Mouse (Mus musculus) hindbrain, postnatal 0 days (tissue): ENCODE data around the gene 1700066M21Rik. TPM values are rescaled to one million over a fixed set of nuclear protein-coding genes. Genes with fewer than 3 reads are reported as not detected.

Source experiments
- ATAC-seq: fragments of 200-750 bp; cut with Nextera tagmentation; 2 replicates; pipeline ENCODE4 v1.8.0; 2017; ENCODE audit warnings: mild to moderate bottlenecking, moderate TSS enrichment, moderate library complexity
- DNase-seq: peaks from one replicate; pipeline ENCODE4 v3.0.0-alpha.2; 2015; ENCODE audit warnings: low spot score
- H3K27ac ChIP-seq: fragments of 300-500 bp; sonication (generic); 2 replicates; pipeline ENCODE4 v1.5.1; 2014; ENCODE audit warnings: mild to moderate bottlenecking
- H3K27me3 ChIP-seq: fragments of 300-500 bp; sonication (generic); 2 replicates; pipeline ENCODE4 v1.6.1; 2014; ENCODE audit warnings: low read length, mixed read lengths; ENCODE audit not compliant: insufficient read depth
- H3K36me3 ChIP-seq: fragments of 300-500 bp; sonication (generic); 2 replicates; pipeline ENCODE4 v1.6.1; 2014; ENCODE audit warnings: low read length, mixed read lengths; ENCODE audit not compliant: insufficient read depth
- H3K4me1 ChIP-seq: fragments of 300-500 bp; sonication (generic); 2 replicates; pipeline ENCODE4 v1.6.1; 2014; ENCODE audit warnings: antibody characterized with exemption, low read length, mixed read lengths; ENCODE audit not compliant: insufficient read depth
- H3K4me2 ChIP-seq: fragments of 300-500 bp; sonication (generic); 2 replicates; pipeline ENCODE4 v1.6.1; 2014; ENCODE audit warnings: low read depth, mild to moderate bottlenecking, low read length, moderate library complexity, mixed read lengths
- H3K4me3 ChIP-seq: fragments of 300-500 bp; sonication (generic); 2 replicates; pipeline ENCODE4 v1.5.1; 2014; ENCODE audit warnings: low read length
- H3K9ac ChIP-seq: fragments of 300-500 bp; sonication (generic); replicated peaks from 2 replicates; pipeline ENCODE4 v1.6.1; 2014; ENCODE audit warnings: mild to moderate bottlenecking, low read length, moderate library complexity, mixed read lengths
- H3K9me3 ChIP-seq: fragments of 300-500 bp; sonication (generic); 2 replicates; pipeline ENCODE4 v1.6.1; 2016; ENCODE audit warnings: low read length, mixed read lengths
- CTCF ChIP-seq: IDR thresholded peaks from 2 replicates; pipeline ENCODE4 v1.5.1; 2016; ENCODE audit warnings: antibody characterized with exemption, control low read depth, low read depth
- WGBS: fragments of 180-500 bp; shearing (Covaris S2); extraction: QIAGEN DNeasy Blood & Tissue Kit; methylation state at CpG from one replicate; pipeline ENCODE4 v1.1.7; 2014; 5-methylcytosine and 5-hydroxymethylcytosine counted together
- polyA plus RNA-seq: library from polyadenylated mRNA; unstranded; fragments of >200 nt; fragmentation: Nextera tagmentation; extraction: Ambion mirVana; gene quantifications from 2 replicates; pipeline ENCODE4 v1.2.1, GENCODE M21; 2015
- total RNA-seq: library from RNA; depleted of rRNA; stranded (reverse); fragments of >200 nt; gene quantifications from 2 replicates; pipeline ENCODE4 v1.2.3, GENCODE M21; 2014

1700066M21Rik gene
- total and polyA plus RNA-seq, 2 experiments from 2014 or later = 20.3 to 23.7 TPM

DNA sequence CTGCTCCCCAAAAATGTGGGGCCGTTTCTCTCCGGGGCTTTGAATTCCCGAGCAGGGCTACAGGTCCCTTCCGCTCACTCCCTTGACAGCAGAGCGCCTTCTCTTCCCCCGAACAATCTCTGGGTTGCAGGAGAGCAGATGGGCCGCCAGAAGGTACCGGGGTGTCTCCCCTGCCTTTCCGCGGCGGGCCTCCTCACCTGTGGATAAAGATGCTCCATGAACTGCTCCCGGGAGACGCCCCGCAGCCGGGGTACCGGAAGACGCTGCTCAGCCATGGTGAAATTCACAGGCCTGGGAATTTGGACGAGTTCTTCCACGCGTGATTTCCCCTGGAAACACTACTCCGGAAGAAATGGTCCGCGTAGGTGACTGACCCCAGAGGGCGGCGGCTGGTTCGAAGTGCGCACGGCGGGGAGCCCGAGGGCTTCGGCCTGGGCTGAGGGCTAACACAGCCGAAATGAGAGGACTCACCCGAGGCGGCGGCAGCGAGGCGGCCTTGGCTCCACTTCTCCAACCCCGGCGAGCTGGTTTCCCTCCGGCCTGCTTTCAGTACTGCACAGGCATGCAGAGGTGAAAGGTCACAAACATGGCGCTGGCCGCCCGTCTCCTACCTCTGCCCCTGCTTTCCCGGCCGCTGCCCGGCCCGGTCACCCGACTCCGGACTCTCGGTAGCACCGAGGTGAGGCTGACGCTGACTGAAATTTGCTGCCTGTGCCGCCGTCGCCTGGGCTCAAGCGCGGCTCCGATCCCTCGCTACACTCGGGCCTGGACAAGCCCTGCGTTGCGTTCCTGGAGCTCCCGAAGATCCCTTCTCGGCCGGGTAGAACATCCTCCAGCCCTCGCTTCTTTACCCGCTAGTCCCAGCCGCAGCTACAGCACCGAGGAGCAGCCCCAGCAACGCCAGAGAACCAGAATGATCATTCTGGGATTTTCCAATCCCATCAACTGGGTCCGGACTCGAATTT is 29.0 kb downstream of the 1700066M21Rik start, which contains the start of the genes Maip1 and Tyw5:
Maip1 (plus strand) TSS at position 142 of the 965 bp plus-strand sequence.
Tyw5 (minus strand) TSS at position 915 of the 965 bp plus-strand sequence.
- WGBS = under 1% methylated on average over 72 of the region's 72 CpGs
- Histone ChIP-seq H3K9me3 (no peaks in the 10 kb centered on the region), H3K4me3 (peak within 1 kb of the TSS; percentile 80), H3K4me2 (peak within 1 kb of the TSS; percentile 80), H3K4me1 (peaks cover 19% of the 10 kb centered on the region), H3K27me3 (no peaks in the 10 kb centered on the region), H3K36me3 (0 out of 2 replicates have a peak, but pooled peaks cover 6% of the 10 kb centered on the region), H3K27ac (peak within 1 kb of the TSS; percentile 94), H3K9ac (peak within 1 kb of the TSS; percentile 82)
- peak; percentile 91 for DNase-seq
- peak; percentile 95 for ATAC-seq
- TF ChIP-seq CTCF = peak; percentile 29

DNA sequence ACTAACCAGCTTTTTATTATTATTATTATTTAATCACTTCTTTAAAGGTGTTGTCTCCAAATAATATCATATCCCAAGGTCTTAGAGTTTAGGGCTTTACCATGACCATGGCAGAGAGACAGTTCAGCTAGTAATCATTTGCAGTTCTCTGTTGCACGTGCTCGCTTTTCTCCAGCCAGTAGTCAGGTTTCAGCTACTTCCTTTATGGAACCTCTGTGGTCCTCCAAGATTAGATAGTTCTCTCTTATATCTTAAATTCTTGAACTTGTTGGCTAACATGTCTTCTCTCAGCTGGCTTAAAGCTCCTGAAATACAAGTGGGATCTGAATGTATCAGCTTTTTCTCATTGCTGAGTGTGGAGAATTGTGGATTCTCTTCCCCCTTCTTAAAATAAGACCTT is 31.6 kb downstream of the 1700066M21Rik start:
- H3K36me3 ChIP-seq = peaks cover 26% of the 10 kb centered on the region
- WGBS = 92% methylated on average over 2 of the region's 2 CpGs
- ATAC-seq = no peak
- H3K27me3 ChIP-seq = no peaks in the 10 kb centered on the region
- no peak for DNase-seq
- peaks cover 19% of the 10 kb centered on the region for H3K4me1 ChIP-seq
- no peak overlapping the region for H3K9ac ChIP-seq
- 0 out of 2 replicates have a peak overlapping the region, but pooled peaks have one; percentile 80 for H3K4me2 ChIP-seq
- no peak overlapping the region for H3K4me3 ChIP-seq
- no peak for TF ChIP-seq CTCF
- no peak overlapping the region for H3K27ac ChIP-seq
- no peaks in the 10 kb centered on the region for H3K9me3 ChIP-seq

DNA sequence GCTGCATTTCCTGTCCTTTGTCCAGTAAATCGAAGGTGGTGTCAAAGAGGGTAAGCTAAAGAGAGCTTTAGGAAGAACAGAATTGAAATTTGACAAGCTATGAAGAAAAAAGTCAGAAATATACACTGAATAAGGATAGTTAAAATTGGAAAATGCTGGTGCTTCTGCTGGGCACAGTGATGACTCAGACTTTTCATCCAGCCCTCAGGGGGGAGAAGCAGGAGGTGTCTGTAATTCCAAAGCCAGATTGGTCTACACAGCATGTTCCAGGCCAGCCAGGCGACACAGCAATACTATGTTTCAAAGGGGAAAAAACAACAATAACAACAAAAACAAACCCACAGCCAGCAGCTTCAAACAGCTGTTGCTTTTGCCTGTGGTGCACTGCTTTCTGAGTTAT is 36.0 kb downstream of the 1700066M21Rik start:
- DNase-seq = no peak
- TF ChIP-seq CTCF = no peak

DNA sequence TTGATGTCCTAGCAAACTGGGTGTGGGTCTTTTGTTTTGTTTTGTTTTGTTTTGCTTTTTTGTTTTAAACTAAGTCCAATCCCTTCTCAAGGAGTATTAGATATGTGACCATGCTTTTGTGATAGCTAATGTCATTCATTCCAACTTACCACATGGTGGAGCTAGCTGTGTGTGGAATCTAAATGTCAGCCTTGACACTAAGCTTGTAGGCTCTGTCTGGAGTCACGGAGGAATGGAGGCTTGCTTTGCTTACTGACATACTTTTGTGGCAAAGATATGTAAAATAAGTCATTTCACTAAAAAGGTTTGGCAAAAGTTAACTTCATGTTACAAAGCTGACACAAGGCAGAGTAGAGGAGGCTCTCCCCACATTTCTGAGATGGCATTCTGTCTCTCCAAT is 46.3 kb downstream of the 1700066M21Rik start:
- Histone ChIP-seq H3K27ac (no peak overlapping the region), H3K36me3 (no peaks in the 10 kb centered on the region), H3K4me2 (no peak overlapping the region), H3K9ac (no peak overlapping the region), H3K9me3 (no peaks in the 10 kb centered on the region), H3K27me3 (no peaks in the 10 kb centered on the region), H3K4me3 (no peak overlapping the region), H3K4me1 (no peaks in the 10 kb centered on the region)
- peak; percentile 68; the same call in 1 of the 2 replicates for ATAC-seq
- TF ChIP-seq CTCF = peak; percentile 84
- 0% methylated on average over 1 of the region's 1 CpGs for WGBS
- peak; percentile 86 for DNase-seq

More for the DNA sequence above, 36.0 kb downstream of the 1700066M21Rik start:
- H3K27me3 ChIP-seq = no peaks in the 10 kb centered on the region
- WGBS = 88% methylated on average over 2 of the region's 2 CpGs
- no peak overlapping the region for H3K9ac ChIP-seq
- no peak overlapping the region for H3K4me3 ChIP-seq
- no peak overlapping the region for H3K4me2 ChIP-seq
- no peak overlapping the region for H3K27ac ChIP-seq
- peaks cover 8% of the 10 kb centered on the region for H3K4me1 ChIP-seq
- ATAC-seq = no peak
- no peaks in the 10 kb centered on the region for H3K9me3 ChIP-seq
- H3K36me3 ChIP-seq = peaks cover 42% of the 10 kb centered on the region

DNA sequence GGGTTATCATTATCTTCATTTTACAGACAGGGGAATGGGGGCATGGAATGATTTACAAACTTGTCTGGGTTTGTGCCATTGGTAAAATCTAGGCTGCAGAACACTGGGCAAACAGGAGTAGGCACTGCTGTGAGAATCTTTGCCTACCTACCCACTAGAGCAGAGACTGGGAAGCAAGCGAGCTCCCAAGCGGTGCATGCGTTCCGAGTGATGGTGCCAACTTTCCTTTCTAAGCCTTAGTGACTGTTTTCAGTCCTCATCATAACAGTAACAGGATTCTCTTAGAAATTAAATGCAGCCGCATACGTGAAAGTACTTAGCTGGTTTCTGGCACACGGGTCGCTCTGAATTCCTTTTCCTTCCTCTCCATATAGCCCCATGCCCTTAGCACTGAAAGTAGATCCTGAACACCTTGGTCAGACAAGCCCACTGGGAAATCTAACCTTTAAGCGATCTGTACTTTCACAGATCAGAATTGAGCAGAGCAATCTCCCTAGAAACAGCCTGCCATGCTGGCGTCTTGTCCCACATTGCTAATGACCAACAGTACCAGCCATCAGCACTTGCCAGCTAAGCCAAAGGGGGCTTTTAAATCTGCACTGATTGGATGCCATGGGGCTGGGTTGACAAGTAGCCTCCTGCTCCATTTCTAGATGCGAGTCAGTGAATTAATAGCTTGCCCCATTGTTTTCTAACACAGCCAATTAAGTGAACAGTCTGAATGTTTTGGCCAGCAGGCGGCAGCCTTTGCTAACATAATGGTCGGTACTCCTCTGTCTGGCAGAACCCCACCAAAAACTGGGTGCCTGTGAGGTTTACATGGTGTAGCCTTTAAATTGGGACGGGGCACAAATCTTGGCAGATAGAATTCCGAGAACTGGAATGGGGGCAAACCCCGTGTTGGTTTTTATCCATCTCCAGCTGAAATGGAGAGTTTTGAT is 51.2 kb downstream of the 1700066M21Rik start:
- 36% methylated on average over 16 of the region's 16 CpGs for WGBS

DNA sequence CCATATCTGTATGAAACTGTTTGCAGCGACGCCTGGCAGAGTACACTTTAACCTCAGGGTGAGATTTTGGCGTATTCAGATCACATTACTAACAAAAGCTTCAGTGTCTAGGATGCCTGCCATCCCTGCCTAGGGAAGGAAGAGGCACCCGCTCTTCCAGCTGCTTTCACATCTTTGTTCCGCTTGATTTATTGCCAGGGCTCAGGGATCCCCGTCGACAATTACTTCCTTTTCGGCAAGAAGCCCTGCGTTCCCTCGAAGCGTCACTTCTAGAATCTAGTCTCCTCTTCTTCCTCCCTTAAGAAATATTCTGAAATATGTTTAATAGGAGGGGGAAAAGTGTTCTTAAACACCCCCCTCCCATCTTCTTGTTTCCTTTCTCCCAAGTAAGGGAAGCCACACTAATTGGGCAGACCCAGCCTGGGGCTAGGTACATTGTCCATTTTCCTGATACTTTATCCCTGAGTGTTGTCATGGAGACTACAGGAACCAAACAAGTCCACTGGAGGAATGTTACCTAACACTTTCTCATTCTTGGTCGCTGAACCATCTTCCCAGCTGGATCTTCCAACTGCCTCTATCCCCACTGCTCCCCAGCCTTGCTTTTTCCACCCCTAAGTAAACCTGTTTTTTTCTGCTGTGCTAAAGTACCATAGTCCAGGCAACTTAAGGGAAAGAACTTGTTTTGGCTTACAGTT is 52.5 kb downstream of the 1700066M21Rik start:
- DNase-seq (peak; percentile 79), ATAC-seq (peak; percentile 58)
- H3K27me3 ChIP-seq = no peaks in the 10 kb centered on the region
- no peaks in the 10 kb centered on the region for H3K9me3 ChIP-seq
- no peak overlapping the region for H3K9ac ChIP-seq
- peak overlapping the region; percentile 53 for H3K4me2 ChIP-seq
- peaks cover 7% of the 10 kb centered on the region; the same call in 1 of the 2 replicates for H3K4me1 ChIP-seq
- peak overlapping the region; percentile 11; the same call in 1 of the 2 replicates for H3K27ac ChIP-seq
- no peaks in the 10 kb centered on the region for H3K36me3 ChIP-seq
- WGBS = 4% methylated on average over 12 of the region's 12 CpGs
- 0 out of 2 replicates have a peak overlapping the region, but pooled peaks have one; percentile 13 for H3K4me3 ChIP-seq
- peak; percentile 36 for TF ChIP-seq CTCF

More for the DNA sequence above, 51.2 kb downstream of the 1700066M21Rik start:
- H3K9me3 ChIP-seq = no peaks in the 10 kb centered on the region
- peak overlapping the region; percentile 53 for H3K4me2 ChIP-seq
- no peaks in the 10 kb centered on the region for H3K27me3 ChIP-seq
- H3K36me3 ChIP-seq = no peaks in the 10 kb centered on the region
- TF ChIP-seq CTCF = peak; percentile 87
- peaks cover 7% of the 10 kb centered on the region; the same call in 1 of the 2 replicates for H3K4me1 ChIP-seq
- peak; percentile 90 for ATAC-seq
- H3K27ac ChIP-seq = no peak overlapping the region
- H3K9ac ChIP-seq = peak overlapping the region; percentile 30
- DNase-seq = peak; percentile 96
- peak overlapping the region; percentile 21 for H3K4me3 ChIP-seq
